In the genomic region with DNA sequence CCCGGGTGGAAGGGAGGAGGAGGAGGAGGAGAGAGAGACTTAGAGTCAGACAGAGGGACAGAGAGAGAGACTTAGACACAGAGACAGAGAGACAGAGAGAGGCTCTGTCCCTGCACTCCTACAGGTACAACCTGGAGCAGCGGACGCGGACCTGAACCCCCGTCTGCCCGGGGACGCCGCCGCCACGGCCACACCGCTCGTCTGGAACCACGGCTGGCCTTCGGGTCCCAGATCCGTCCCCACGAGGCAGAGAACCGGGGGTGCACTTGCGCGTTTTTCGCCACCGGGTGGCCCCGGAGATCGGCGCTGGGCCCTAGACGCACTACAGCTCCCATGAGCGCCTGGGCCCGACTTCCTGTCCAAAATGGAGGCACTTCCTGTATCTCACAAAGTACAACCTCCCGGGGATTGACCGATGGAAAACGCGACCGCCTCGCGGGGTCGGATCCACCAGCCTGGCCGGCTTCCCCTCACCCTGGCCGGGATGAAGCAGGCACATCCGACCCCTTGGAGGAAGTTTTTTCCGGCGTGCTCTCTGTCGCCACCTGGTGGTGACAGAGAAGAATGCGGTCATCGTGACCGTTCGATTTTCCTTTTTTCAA, we compare ENCODE assay signal across 8 mouse cellular contexts. TPM values are rescaled to one million over a fixed set of nuclear protein-coding genes. Genes with fewer than 3 reads are reported as not detected.
DNase-seq lines count a peak whose midpoint lies in the region; ATAC-seq and TF ChIP-seq lines count a peak whose summit lies in the region.
"Not testable (repeated sequence)": the region's sequence is repeated elsewhere in the genome, so short reads cannot be mapped to it uniquely, and the experiment has no call there.

TSS of gene Gm45844 (minus strand) at position 324 of the 602 bp plus-strand sequence.

- peak; percentile 99 for ATAC-seq in hindbrain, postnatal 0 days
- peak; percentile 96 for ATAC-seq in megakaryocyte, adult 5-6 weeks (ENCODE audit: poor library complexity, severe bottlenecking)

- not testable (repeated sequence) for H3K4me1 ChIP-seq in hindbrain, postnatal 0 days (ENCODE audit: insufficient read depth, low read length)

- not testable (repeated sequence) for H3K36me3 ChIP-seq in hindbrain, postnatal 0 days (ENCODE audit: insufficient read depth, low read length)

- peak; percentile 84 for DNase-seq in NIH3T3 (ENCODE audit: low read depth)
- DNase-seq in cerebellum, postnatal 4 days (ENCODE audit: low spot score in 2 of 2): peak; percentile 87 to 96
- DNase-seq in gastrocnemius, adult 2 months: peak; percentile 91
- DNase-seq in hindbrain, postnatal 0 days (ENCODE audit: low spot score): peak; percentile 74
- DNase-seq in left cerebral cortex, adult 8-10 months (ENCODE audit: low spot score in 2 of 2): peak; percentile 90 to 96
- DNase-seq in right cerebral cortex, adult 18-20 months: peak; percentile 95
- peak; percentile 94 for DNase-seq in urinary bladder, adult 2 months (ENCODE audit: low spot score)

- H3K4me3 ChIP-seq in gastrocnemius, adult 2 months: peak within 1 kb of the TSS; percentile 86
- peak within 1 kb of the TSS; percentile 38 for H3K4me3 ChIP-seq in hindbrain, postnatal 0 days (ENCODE audit: low read length)

- H3K9me3 ChIP-seq in hindbrain, postnatal 0 days (ENCODE audit: low read length): not testable (repeated sequence)

- H3K27me3 ChIP-seq in hindbrain, postnatal 0 days (ENCODE audit: insufficient read depth, low read length): not testable (repeated sequence)

- TF ChIP-seq CTCF in gastrocnemius, adult 2 months (IDR thresholded peaks at IDR 0.05): peak; percentile 96
- TF ChIP-seq CTCF in hindbrain, postnatal 0 days (IDR thresholded peaks at IDR 0.05; ENCODE audit: low read depth): peak; percentile 95

- peak within 1 kb of the TSS; percentile 82 for H3K27ac ChIP-seq in gastrocnemius, adult 2 months
- H3K27ac ChIP-seq in hindbrain, postnatal 0 days: peak within 1 kb of the TSS; percentile 61

- WGBS in hindbrain, postnatal 0 days: 31% methylated on average over 45 of the region's 45 CpGs

- H3K9ac ChIP-seq in hindbrain, postnatal 0 days (replicated peaks; ENCODE audit: low read length): not testable (repeated sequence)

- peak within 1 kb of the TSS; percentile 47 for H3K4me2 ChIP-seq in hindbrain, postnatal 0 days (ENCODE audit: low read depth, low read length)

- intact Hi-C loops in gastrocnemius, adult 2 months (cut with DNase I): loop anchor here (5.0 kb wide), 1 partner anchor 336 kb away; no protein-coding TSS in a partner anchor

RNA-seq across cellular contexts. Expression of gene Gm45844, which starts in this region (rescaled TPM):
- 1 to 10 TPM; 1.7 to 4.1 TPM for total RNA-seq in gastrocnemius, adult 2 months (2021)
- total RNA-seq in hindbrain, postnatal 0 days (2014; rRNA removed): 2.6 and 8.5 TPM in 2 replicates
- polyA plus RNA-seq in hindbrain, postnatal 0 days (2015; fragmentation: Nextera tagmentation; extraction: Ambion mirVana): 10.1 and 13.6 TPM in 2 replicates
- 10 to 100 TPM in 2 of 4 experiments, 1 to 10 TPM in 2; 8.7 to 14.7 (median 9.6) TPM for total RNA-seq in left cerebral cortex, adult 8-10 months (2022)
- total RNA-seq in megakaryocyte, adult 5-6 weeks (2015): not detected in 2 replicates
- total RNA-seq in megakaryocyte, adult 5-6 weeks (2017): 0.37 TPM in 1 of 2 replicates, not detected in the other
- polyA plus RNA-seq in urinary bladder, adult 2 months (2012; rRNA removed): 4.1 and 5.7 TPM in 2 replicates

Comparison
In these comparisons a context has a peak if more than half of its experiments do, and no peak if none do; other contexts are left out.
1. Peak in every context shown above with its lines: DNase-seq, ATAC-seq, H3K4me3 ChIP-seq and H3K27ac ChIP-seq.
2. Peak in ATAC-seq in megakaryocyte, adult 5-6 weeks; RNA of the gene not detected or under 1 TPM.